Mouse (Mus musculus) MEL (cell line): ENCODE measurements around the gene Kansl1. TPM values are rescaled to one million over a fixed set of nuclear protein-coding genes. Genes with fewer than 3 reads are reported as not detected.

Source experiments
- DNase-seq: peaks from one replicate; pipeline ENCODE4 v3.0.0; 2011; ENCODE audit warnings: low read depth, low spot score
- H3K27ac ChIP-seq: 2 replicates; pipeline ENCODE4 v1.5.1; 2012; ENCODE audit warnings: low read depth, mild to moderate bottlenecking, control low read depth, low read length, moderate library complexity; ENCODE audit not compliant: control insufficient read depth
- H3K27me3 ChIP-seq, 2 experiments: fragments of 150-350 bp in 1 of 2; sonication (generic) in 1 of 2; 2 replicates each; pipeline ENCODE4 v1.6.1; 2012; ENCODE audit warnings: low read length in 2 of 2, mild to moderate bottlenecking in 2 of 2, improper control_type of control experiment in 1 of 2, moderate library complexity in 1 of 2; ENCODE audit not compliant: insufficient read depth in 2 of 2, control insufficient read depth in 1 of 2
- H3K36me3 ChIP-seq, 2 experiments: 2 replicates each; pipeline ENCODE4 v1.6.1; 2012 to 2014; ENCODE audit warnings: low read length in 2 of 2, improper control_type of control experiment in 1 of 2, inconsistent platforms in 1 of 2, mild to moderate bottlenecking in 1 of 2; ENCODE audit not compliant: insufficient read depth in 2 of 2, control insufficient read depth in 1 of 2
- H3K4me1 ChIP-seq, 2 experiments: fragments of 150-350 bp in 1 of 2; sonication (generic) in 1 of 2; 2 replicates each; pipeline ENCODE4 v1.6.1; 2012; ENCODE audit warnings: low read length in 2 of 2, improper control_type of control experiment in 1 of 2, mild to moderate bottlenecking in 1 of 2; ENCODE audit not compliant: insufficient read depth in 2 of 2, control insufficient read depth in 1 of 2
- H3K4me3 ChIP-seq, 2 experiments: fragments of 150-350 bp in 1 of 2; sonication (generic) in 1 of 2; 2 replicates each; pipeline ENCODE4 v1.5.1; 2012; ENCODE audit warnings: low read depth in 2 of 2, low read length in 2 of 2, mild to moderate bottlenecking in 2 of 2, moderate library complexity in 2 of 2, control low read depth in 1 of 2, improper control_type of control experiment in 1 of 2; ENCODE audit not compliant: control insufficient read depth in 1 of 2, insufficient read depth in 1 of 2
- H3K79me2 ChIP-seq: 2 replicates; pipeline ENCODE4 v1.6.1; 2012; ENCODE audit warnings: mild to moderate bottlenecking, low read length, moderate library complexity; ENCODE audit not compliant: control insufficient read depth, poor library complexity, insufficient read depth
- H3K9ac ChIP-seq: 2 replicates; pipeline ENCODE4 v1.6.1; 2012; ENCODE audit warnings: low read depth, mild to moderate bottlenecking, control low read depth, low read length, moderate library complexity; ENCODE audit not compliant: control insufficient read depth, poor library complexity, severe bottlenecking
- H3K9me3 ChIP-seq: fragments of 150-350 bp; sonication (generic); replicated peaks from 2 replicates; pipeline ENCODE4 v1.6.1; 2012; ENCODE audit warnings: mild to moderate bottlenecking, low read length, improper control_type of control experiment, moderate library complexity; ENCODE audit not compliant: insufficient read depth
- BHLHE40 ChIP-seq: IDR thresholded peaks from 2 replicates; pipeline ENCODE4 v1.6.1; 2012; ENCODE audit warnings: low read depth, mild to moderate bottlenecking, inconsistent platforms, low read length, improper control_type of control experiment, borderline replicate concordance
- CTCF ChIP-seq, 3 experiments: IDR thresholded peaks in 2 of 3; conservative IDR thresholded peaks in 1 of 3; 2 replicates each; pipeline ENCODE4 v1.5.1; 2011 to 2012; ENCODE audit warnings: low read length in 3 of 3, low read depth in 2 of 3, mild to moderate bottlenecking in 2 of 3, improper control_type of control experiment in 1 of 3, inconsistent platforms in 1 of 3, mixed read lengths in 1 of 3, moderate library complexity in 1 of 3; ENCODE audit not compliant: control insufficient read depth in 1 of 3, insufficient read depth in 1 of 3, poor library complexity in 1 of 3, severe bottlenecking in 1 of 3
- E2F4 ChIP-seq: IDR thresholded peaks from 2 replicates; pipeline ENCODE4 v1.6.1; 2011; ENCODE audit warnings: low read depth, low read length, improper control_type of control experiment, borderline replicate concordance
- ELF1 ChIP-seq: IDR thresholded peaks from 2 replicates; pipeline ENCODE4 v1.6.1; 2014; ENCODE audit warnings: low read depth, mild to moderate bottlenecking, inconsistent platforms, low read length, improper control_type of control experiment, moderate library complexity
- EP300 ChIP-seq, 2 experiments: IDR thresholded peaks; 2 replicates each; pipeline ENCODE4 v1.6.1; 2011; ENCODE audit warnings: improper control_type of control experiment in 2 of 2, low read length in 2 of 2, low read depth in 1 of 2, mild to moderate bottlenecking in 1 of 2
- ETS1 ChIP-seq: IDR thresholded peaks from 2 replicates; pipeline ENCODE4 v1.6.1; 2012; ENCODE audit warnings: low read depth, mild to moderate bottlenecking, inconsistent platforms, low read length, improper control_type of control experiment, moderate library complexity
- MAFK ChIP-seq: IDR thresholded peaks from 2 replicates; pipeline ENCODE4 v1.6.1; 2011; ENCODE audit warnings: low read depth, mild to moderate bottlenecking, low read length, improper control_type of control experiment, borderline replicate concordance
- MAZ ChIP-seq: IDR thresholded peaks from 2 replicates; pipeline ENCODE4 v1.6.1; 2012; ENCODE audit warnings: low read depth, mild to moderate bottlenecking, inconsistent platforms, low read length, improper control_type of control experiment
- MEF2A ChIP-seq: IDR thresholded peaks from 2 replicates; pipeline ENCODE4 v1.6.1; 2014; ENCODE audit warnings: low read depth, mild to moderate bottlenecking, inconsistent platforms, low read length, improper control_type of control experiment; ENCODE audit not compliant: poor library complexity, insufficient replicate concordance, severe bottlenecking; ENCODE audit errors: extremely low read depth
- MXI1 ChIP-seq: IDR thresholded peaks from 2 replicates; pipeline ENCODE4 v1.6.1; 2011; ENCODE audit warnings: mild to moderate bottlenecking, low read depth, low read length, improper control_type of control experiment
- MYB ChIP-seq: IDR thresholded peaks from 2 replicates; pipeline ENCODE4 v1.6.1; 2011; ENCODE audit warnings: mild to moderate bottlenecking, low read depth, low read length, improper control_type of control experiment
- MYC ChIP-seq: IDR thresholded peaks from 2 replicates; pipeline ENCODE4 v1.6.1; 2011; ENCODE audit warnings: low read depth, mild to moderate bottlenecking, low read length, improper control_type of control experiment, moderate library complexity
- NELFE ChIP-seq: IDR thresholded peaks from 2 replicates; pipeline ENCODE4 v1.6.1; 2011; ENCODE audit warnings: low read depth, low read length, improper control_type of control experiment
- POLR2A ChIP-seq, 2 experiments: IDR thresholded peaks; 2 replicates each; pipeline ENCODE4 v1.6.1; 2011 to 2012; ENCODE audit warnings: low read length in 2 of 2, mild to moderate bottlenecking in 2 of 2, control low read depth in 1 of 2, improper control_type of control experiment in 1 of 2, low read depth in 1 of 2, moderate library complexity in 1 of 2; ENCODE audit not compliant: control insufficient read depth in 1 of 2, insufficient read depth in 1 of 2, poor library complexity in 1 of 2
- POLR2AphosphoS2 ChIP-seq: IDR thresholded peaks from 2 replicates; pipeline ENCODE4 v1.6.1; 2011; ENCODE audit warnings: low read length, improper control_type of control experiment
- RCOR1 ChIP-seq: IDR thresholded peaks from 2 replicates; pipeline ENCODE4 v1.6.1; 2012; ENCODE audit warnings: low read depth, mild to moderate bottlenecking, inconsistent platforms, low read length, improper control_type of control experiment
- SIN3A ChIP-seq: IDR thresholded peaks from 2 replicates; pipeline ENCODE4 v1.6.1; 2012; ENCODE audit warnings: low read length, improper control_type of control experiment, inconsistent platforms
- TAL1 ChIP-seq: IDR thresholded peaks from 2 replicates; pipeline ENCODE4 v1.6.1; 2012; ENCODE audit warnings: mild to moderate bottlenecking, inconsistent platforms, low read length, moderate library complexity, mixed read lengths
- TBP ChIP-seq: IDR thresholded peaks from 2 replicates; pipeline ENCODE4 v1.8.0; 2011; ENCODE audit warnings: low read depth, low read length, improper control_type of control experiment
- TCF12 ChIP-seq: IDR thresholded peaks from 2 replicates; pipeline ENCODE4 v1.6.1; 2014; ENCODE audit warnings: low read depth, mild to moderate bottlenecking, inconsistent platforms, low read length, improper control_type of control experiment, moderate library complexity
- UBTF ChIP-seq: IDR thresholded peaks from 2 replicates; pipeline ENCODE4 v1.6.1; 2012; ENCODE audit warnings: low read depth, mild to moderate bottlenecking, inconsistent platforms, low read length, improper control_type of control experiment, moderate library complexity, borderline replicate concordance; ENCODE audit not compliant: insufficient read depth
- USF1 ChIP-seq: IDR thresholded peaks from 2 replicates; pipeline ENCODE4 v1.6.1; 2014; ENCODE audit warnings: low read depth, mild to moderate bottlenecking, inconsistent platforms, low read length, improper control_type of control experiment, moderate library complexity
- ZC3H11A ChIP-seq: IDR thresholded peaks from 2 replicates; pipeline ENCODE4 v1.6.1; 2012; ENCODE audit warnings: low read depth, mild to moderate bottlenecking, inconsistent platforms, low read length, improper control_type of control experiment
- ZKSCAN1 ChIP-seq: IDR thresholded peaks from 2 replicates; pipeline ENCODE4 v1.6.1; 2012; ENCODE audit warnings: low read depth, mild to moderate bottlenecking, inconsistent platforms, low read length, improper control_type of control experiment, moderate library complexity
- ZMIZ1 ChIP-seq: IDR thresholded peaks from 2 replicates; pipeline ENCODE4 v1.6.1; 2012; ENCODE audit warnings: low read depth, mild to moderate bottlenecking, inconsistent platforms, low read length, improper control_type of control experiment, moderate library complexity
- ZNF384 ChIP-seq: IDR thresholded peaks from 2 replicates; pipeline ENCODE4 v1.6.1; 2012; ENCODE audit warnings: low read depth, mild to moderate bottlenecking, inconsistent platforms, low read length, improper control_type of control experiment
- polyA plus RNA-seq, 2 experiments: library from polyadenylated mRNA; stranded (reverse) in 1 of 2; unstranded in 1 of 2; fragments of >175 nt in 1 of 2; fragments of >200 nt in 1 of 2; gene quantifications; 2 replicates each; pipeline versions ENCODE4 v1.2.1 to v1.2.4; 2012; ENCODE audit warnings: low replicate concordance in 2 of 2, low read depth in 1 of 2; ENCODE audit not compliant: insufficient read length in 2 of 2, insufficient read depth in 1 of 2, missing spikeins in 1 of 2
- total RNA-seq: library from RNA; depleted of rRNA; stranded (reverse); fragments of 300-350 nt; gene quantifications from 2 replicates; pipeline ENCODE4 v1.2.3, GENCODE M21; 2012

Gene Kansl1
- total and polyA plus RNA-seq, 3 experiments: 14.9 to 76.3 (median 56.4) TPM

DNA sequence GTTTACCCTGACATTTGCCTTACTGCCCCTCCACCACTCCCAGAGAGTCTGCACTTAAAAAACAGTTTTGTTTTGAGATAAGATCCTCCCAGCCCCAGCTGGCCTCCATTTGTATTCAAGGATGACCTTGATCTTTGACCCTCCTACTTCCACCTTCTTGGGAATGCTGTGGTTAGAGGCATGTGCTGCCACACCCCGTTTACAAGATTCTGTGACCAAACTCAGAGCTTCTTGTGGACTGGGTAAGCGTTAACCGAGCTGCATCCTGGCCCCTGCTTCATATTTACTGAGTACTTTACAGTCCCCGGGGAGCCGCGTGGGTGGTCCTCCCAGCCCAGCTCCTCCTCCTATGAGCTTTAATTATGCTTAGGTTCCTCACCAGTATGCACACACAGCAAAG lies 173.0 kb downstream of the Kansl1 start (continued):
- TF ChIP-seq POLR2AphosphoS2 (no peak), ETS1 (peak; percentile 75)

DNA sequence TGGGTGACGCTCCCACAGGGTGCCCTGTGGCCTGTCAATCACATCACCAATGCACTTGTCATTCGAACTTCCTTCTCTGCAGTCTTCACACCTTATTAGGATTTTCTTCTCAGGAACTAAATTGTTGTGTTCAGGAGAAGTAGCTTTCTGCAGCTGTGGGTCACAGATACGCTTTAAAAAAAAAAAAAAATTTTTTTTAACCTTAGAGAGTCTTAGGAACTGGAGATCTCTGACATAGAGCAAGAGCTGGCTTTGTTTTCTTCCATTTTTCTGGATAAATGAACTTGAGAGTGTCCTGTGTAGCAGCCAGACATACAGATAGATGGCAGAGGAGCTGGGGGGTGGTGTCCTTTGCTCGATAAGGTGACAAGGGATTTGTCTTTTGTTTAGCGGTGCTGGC lies 173.5 kb downstream of the Kansl1 start:
- Histone ChIP-seq H3K9me3 (no peaks in the 10 kb centered on the region), H3K27ac (peak overlapping the region; percentile 84), H3K27me3 (no peaks in the 10 kb centered on the region), H3K4me3 (peak overlapping the region; percentile 40 to 46; a peak in 3 of 4 replicates), H3K4me1 (peaks cover 22 to 58% of the 10 kb centered on the region in 2 experiments), H3K79me2 (no peaks in the 10 kb centered on the region), H3K9ac (peak overlapping the region; percentile 50), H3K36me3 (peaks cover 0 to 36% of the 10 kb centered on the region in 2 experiments; a peak in 2 of 4 replicates)
- TF ChIP-seq MXI1: no peak
- peak; percentile 45; the same call in 1 of the 2 replicates for TF ChIP-seq TAL1
- 0 out of 2 replicates have a peak, but pooled peaks have one; percentile 7 for TF ChIP-seq TCF12
- no peak for TF ChIP-seq POLR2AphosphoS2
- no peak for TF ChIP-seq ZKSCAN1
- TF ChIP-seq RCOR1: no peak
- TF ChIP-seq SIN3A: peak; percentile 17; the same call in 1 of the 2 replicates
- no peak for TF ChIP-seq MYB
- TF ChIP-seq ZC3H11A: no peak
- no peak for TF ChIP-seq UBTF
- no peak for TF ChIP-seq POLR2A (IDR thresholded peaks at IDR 0.05; ENCODE audit: control insufficient read depth in 1 of 2, insufficient read depth in 1 of 2, low read depth in 1 of 2, low read length in 2 of 2, poor library complexity in 1 of 2)
- peak; percentile 86 for TF ChIP-seq ZNF384
- no peak for TF ChIP-seq NELFE
- TF ChIP-seq MEF2A: no peak
- DNase-seq: peak; percentile 70

DNA sequence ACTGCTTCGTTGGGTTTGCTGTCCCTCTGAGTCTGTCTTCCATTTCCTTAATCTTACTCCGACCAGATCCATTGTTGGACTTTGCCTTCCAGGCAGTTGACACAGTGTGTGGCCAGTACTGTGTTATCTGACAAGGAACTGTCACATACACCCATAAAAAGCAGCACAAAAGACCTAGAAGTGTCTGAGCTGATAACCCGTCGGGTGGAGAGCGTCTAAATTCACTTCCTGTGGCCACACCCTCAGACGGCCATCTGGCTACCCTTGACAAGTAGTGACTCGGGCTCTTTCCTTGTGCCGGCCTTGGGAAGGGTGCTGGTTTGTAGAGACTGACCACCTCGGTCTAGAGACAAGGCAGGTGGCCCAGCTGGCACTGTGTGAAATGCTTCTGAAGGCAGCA lies 175.4 kb downstream of the Kansl1 start:
- H3K27ac ChIP-seq: peak overlapping the region; percentile 90
- H3K79me2 ChIP-seq: no peaks in the 10 kb centered on the region
- H3K4me3 ChIP-seq: peak overlapping the region in 1 of 2 experiments; percentile 13; a peak in 1 of 4 replicates
- H3K9ac ChIP-seq: peak overlapping the region; percentile 42
- no peaks in the 10 kb centered on the region for H3K9me3 ChIP-seq
- H3K27me3 ChIP-seq: no peaks in the 10 kb centered on the region
- H3K36me3 ChIP-seq: peaks cover 0 to 36% of the 10 kb centered on the region in 2 experiments; a peak in 2 of 4 replicates
- peak; percentile 90 for DNase-seq
- peaks cover 22 to 61% of the 10 kb centered on the region in 2 experiments for H3K4me1 ChIP-seq
- no peak for TF ChIP-seq USF1
- TF ChIP-seq BHLHE40: peak; percentile 64; the same call in 1 of the 2 replicates
- TF ChIP-seq RCOR1: peak; percentile 19
- peak; percentile 51 for TF ChIP-seq ELF1
- no peak for TF ChIP-seq MEF2A
- peak; percentile 96 to 98 for TF ChIP-seq EP300 (IDR thresholded peaks at IDR 0.05; ENCODE audit: low read depth in 1 of 2, low read length in 2 of 2)
- TF ChIP-seq ZNF384: peak; percentile 54
- peak in 1 of 2 experiments; percentile 52; a peak in 1 of 4 replicates for TF ChIP-seq POLR2A (IDR thresholded peaks at IDR 0.05; ENCODE audit: control insufficient read depth in 1 of 2, insufficient read depth in 1 of 2, low read depth in 1 of 2, low read length in 2 of 2, poor library complexity in 1 of 2)
- peak; percentile 89 for TF ChIP-seq TAL1
- TF ChIP-seq E2F4: no peak
- TF ChIP-seq MYC: 0 out of 2 replicates have a peak, but pooled peaks have one; percentile 48
- peak; percentile 39; the same call in 1 of the 2 replicates for TF ChIP-seq NELFE
- peak; percentile 93 for TF ChIP-seq SIN3A
- peak; percentile 91 for TF ChIP-seq ETS1
- TF ChIP-seq MYB: peak; percentile 97
- TF ChIP-seq ZMIZ1: peak; percentile 46; the same call in 1 of the 2 replicates
- no peak for TF ChIP-seq CTCF (IDR thresholded peaks at IDR 0.05 in 2 of 3, conservative IDR thresholded peaks at IDR 0.05 in 1 of 3; ENCODE audit: control insufficient read depth in 1 of 3, insufficient read depth in 1 of 3, low read depth in 2 of 3, low read length in 3 of 3, poor library complexity in 1 of 3, severe bottlenecking in 1 of 3)
- peak; percentile 59; the same call in 1 of the 2 replicates for TF ChIP-seq TBP
- TF ChIP-seq MAFK: no peak
- TF ChIP-seq MAZ: peak; percentile 56; the same call in 1 of the 2 replicates
- TF ChIP-seq TCF12: peak; percentile 96
